Mouse (Mus musculus): ENCODE measurements around the gene Gan.

DNA sequence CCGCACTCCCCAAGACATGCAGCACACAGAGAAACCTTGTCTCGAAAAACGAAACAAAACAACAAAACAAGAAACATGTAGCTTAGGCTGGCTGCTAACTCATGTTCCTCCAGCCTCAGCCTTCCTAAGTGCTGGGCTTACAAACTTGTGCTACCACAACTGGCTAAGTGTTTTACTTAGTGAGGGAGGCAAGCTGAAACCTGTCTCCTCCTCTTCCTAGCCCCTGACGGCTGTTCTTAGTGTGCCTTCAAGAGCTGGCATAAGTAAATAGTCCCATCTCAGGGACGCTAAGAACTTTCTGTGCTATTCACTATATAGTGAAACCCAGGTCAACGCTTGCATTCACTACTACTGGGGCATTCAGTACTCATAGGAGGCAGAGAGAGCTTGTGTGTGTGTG is 96.6 kb downstream of the Gan start:
- TF ChIP-seq CTCF (IDR thresholded peaks at IDR 0.05; ENCODE audit: insufficient read depth, low read depth, low read length): no peak
- no peak for TF ChIP-seq POLR2A (IDR thresholded peaks at IDR 0.05; ENCODE audit: insufficient read depth, low read depth, low read length)

Measured in olfactory bulb, adult 2 months (tissue).